Mouse (Mus musculus) limb, embryonic 15.5 days (tissue): Measurements from ENCODE around the gene Ldb2. TPM values are rescaled to one million over a fixed set of nuclear protein-coding genes. Genes with fewer than 3 reads are reported as not detected.

Source experiments
- ATAC-seq: fragments of 200-750 bp; cut with Nextera tagmentation; 2 replicates; pipeline ENCODE4 v1.8.0; 2017; ENCODE audit warnings: low read depth, moderate TSS enrichment; ENCODE audit not compliant: insufficient number of reproducible peaks, low FRiP score, low TSS enrichment
- H3K27ac ChIP-seq: fragments of 300-500 bp; sonication (generic); 2 replicates; pipeline ENCODE4 v1.5.1; 2015; ENCODE audit warnings: moderate library complexity, mild to moderate bottlenecking, inconsistent platforms
- H3K27me3 ChIP-seq: fragments of 300-500 bp; sonication (generic); 2 replicates; pipeline ENCODE4 v1.6.1; 2015; ENCODE audit warnings: inconsistent platforms
- H3K36me3 ChIP-seq: fragments of 300-500 bp; sonication (generic); 2 replicates; pipeline ENCODE4 v1.6.1; 2015; ENCODE audit warnings: inconsistent platforms
- H3K4me1 ChIP-seq: fragments of 300-500 bp; sonication (generic); 2 replicates; pipeline ENCODE4 v1.6.1; 2015; ENCODE audit warnings: inconsistent platforms
- H3K4me2 ChIP-seq: fragments of 300-500 bp; sonication (generic); 2 replicates; pipeline ENCODE4 v1.6.1; 2015; ENCODE audit warnings: mild to moderate bottlenecking, inconsistent platforms
- H3K4me3 ChIP-seq: fragments of 300-500 bp; sonication (generic); 2 replicates; pipeline ENCODE4 v1.5.1; 2015; ENCODE audit warnings: mild to moderate bottlenecking, inconsistent platforms
- H3K9ac ChIP-seq: fragments of 300-500 bp; sonication (generic); 2 replicates; pipeline ENCODE4 v1.6.1; 2015; ENCODE audit warnings: inconsistent platforms
- H3K9me3 ChIP-seq: fragments of 300-500 bp; sonication (generic); 2 replicates; pipeline ENCODE4 v1.6.1; 2016; ENCODE audit warnings: inconsistent platforms
- WGBS: fragments of 180-500 bp; shearing (Covaris S2); methylation state at CpG from one replicate; pipeline ENCODE4 v1.1.7; 2015; 5-methylcytosine and 5-hydroxymethylcytosine counted together
- polyA plus RNA-seq: library from polyadenylated mRNA; unstranded; fragments of >200 nt; fragmentation: Nextera tagmentation; extraction: Ambion mirVana; gene quantifications from 2 replicates; pipeline ENCODE4 v1.2.1, GENCODE M21; 2015

The Ldb2 gene
- polyA plus RNA-seq, 1 experiment from 2014 or later: 57.9 TPM

DNA sequence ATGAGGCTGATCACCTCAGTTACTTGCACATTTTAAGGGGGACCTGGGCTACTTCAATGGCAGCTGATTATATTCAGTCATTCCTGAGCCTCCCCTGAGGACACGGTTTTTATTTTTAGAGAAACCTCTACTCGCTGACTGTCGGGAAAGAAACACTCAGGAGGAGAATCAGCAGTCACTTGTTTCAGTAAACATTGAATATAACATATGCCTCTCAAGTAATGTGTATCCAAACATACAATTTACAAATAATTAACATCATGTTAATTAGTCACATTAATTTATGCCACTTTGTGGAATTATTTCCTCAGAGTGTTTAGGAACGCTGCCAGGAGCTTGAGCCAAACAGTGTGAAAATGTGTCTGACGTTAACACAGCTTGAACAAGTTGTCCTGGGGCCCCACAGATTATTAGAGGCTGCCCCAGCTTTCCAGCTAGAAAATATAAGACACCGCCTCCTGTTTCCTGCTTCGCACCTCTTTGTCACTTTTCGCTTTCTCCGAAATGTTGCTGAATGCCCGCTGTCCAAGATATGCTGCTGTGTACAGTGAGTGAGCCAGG, 219.5 kb downstream of the Ldb2 start:
- Histone ChIP-seq H3K4me1 (peaks cover 12% of the 10 kb centered on the region; the same call in 1 of the 2 replicates), H3K27ac (no peak overlapping the region), H3K4me2 (no peak overlapping the region), H3K9ac (no peak overlapping the region), H3K36me3 (no peaks in the 10 kb centered on the region), H3K9me3 (no peaks in the 10 kb centered on the region), H3K4me3 (no peak overlapping the region), H3K27me3 (no peaks in the 10 kb centered on the region)
- ATAC-seq: no peak
- WGBS: 35% methylated on average over 10 of the region's 10 CpGs

- Histone ChIP-seq H3K4me3 (no peak overlapping the region), H3K27me3 (no peaks in the 10 kb centered on the region), H3K27ac (no peak overlapping the region), H3K9me3 (no peaks in the 10 kb centered on the region), H3K36me3 (no peaks in the 10 kb centered on the region), H3K9ac (no peak overlapping the region), H3K4me2 (no peak overlapping the region), H3K4me1 (peaks cover 12% of the 10 kb centered on the region; the same call in 1 of the 2 replicates)
- 41% methylated on average over 2 of the region's 2 CpGs for WGBS
- no peak for ATAC-seq
These were observed 222.7 kb downstream of the Ldb2 start for GRCm38 (mm10) chr5:44576682-44577349.

- 83% methylated on average over 1 of the region's 1 CpGs for WGBS
- no peak for ATAC-seq
- no peaks in the 10 kb centered on the region for H3K36me3 ChIP-seq
- H3K4me1 ChIP-seq: peaks cover 4% of the 10 kb centered on the region; the same call in 1 of the 2 replicates
- H3K9ac ChIP-seq: no peak overlapping the region
- H3K27ac ChIP-seq: no peak overlapping the region
- H3K27me3 ChIP-seq: no peaks in the 10 kb centered on the region
- no peak overlapping the region for H3K4me3 ChIP-seq
- H3K9me3 ChIP-seq: no peaks in the 10 kb centered on the region
- H3K4me2 ChIP-seq: no peak overlapping the region
These were observed 224.8 kb downstream of the Ldb2 start for GRCm38 (mm10) chr5:44574681-44575080.

DNA sequence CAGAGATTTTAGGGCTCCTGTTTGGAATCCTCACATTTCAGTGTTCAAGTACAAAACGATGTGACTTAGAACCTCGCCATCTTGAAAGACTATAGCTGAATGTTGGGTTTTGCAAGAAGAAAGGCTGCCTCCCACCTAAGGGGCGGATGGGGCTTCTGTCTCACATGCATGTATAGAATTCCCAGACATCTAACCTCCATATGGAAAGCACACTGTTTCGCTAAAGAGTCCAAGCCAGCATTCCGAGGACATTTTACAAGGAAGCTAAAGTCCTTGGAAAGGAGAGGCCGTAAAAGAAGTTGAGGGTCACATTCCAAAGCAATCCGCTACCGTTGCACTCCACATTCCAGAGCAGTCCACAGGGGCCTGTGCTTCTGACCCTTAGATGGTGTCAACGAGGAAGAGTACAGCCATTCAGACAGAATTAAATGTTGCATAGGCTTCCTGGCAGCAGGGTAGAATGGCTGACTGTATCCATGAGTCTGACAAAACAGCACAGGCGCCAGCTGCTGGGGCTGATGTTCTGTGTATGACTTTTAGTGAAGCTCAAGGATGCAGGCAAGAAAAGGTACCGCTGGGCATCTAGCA, 245.6 kb downstream of the Ldb2 start:
- ATAC-seq: no peak
- H3K9me3 ChIP-seq: no peaks in the 10 kb centered on the region
- peaks cover 7% of the 10 kb centered on the region for H3K4me1 ChIP-seq
- H3K4me2 ChIP-seq: no peak overlapping the region
- no peaks in the 10 kb centered on the region for H3K27me3 ChIP-seq
- H3K4me3 ChIP-seq: no peak overlapping the region
- H3K9ac ChIP-seq: no peak overlapping the region
- 47% methylated on average over 11 of the region's 11 CpGs for WGBS
- H3K36me3 ChIP-seq: no peaks in the 10 kb centered on the region
- H3K27ac ChIP-seq: peak overlapping the region; percentile 40; the same call in 1 of the 2 replicates

DNA sequence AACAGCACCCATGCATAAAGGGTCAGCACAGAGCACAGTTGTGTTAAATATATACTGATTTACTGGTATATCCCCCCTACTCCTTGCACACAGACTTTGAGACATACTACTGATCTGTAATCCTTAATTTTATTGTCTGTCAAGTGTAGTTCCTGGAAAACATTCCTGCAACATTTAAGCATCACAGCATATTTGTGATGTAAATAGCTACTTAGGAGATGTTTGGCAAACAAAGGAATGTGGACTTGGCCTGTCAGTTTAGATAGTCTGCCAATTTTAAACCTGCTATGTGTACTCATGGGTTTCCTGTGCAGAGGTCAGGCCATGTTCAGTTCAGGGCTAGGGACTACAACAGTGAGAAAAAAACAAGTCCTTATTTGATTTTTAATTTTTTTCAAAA, 246.3 kb downstream of the Ldb2 start:
- ATAC-seq: no peak
- H3K4me1 ChIP-seq: peaks cover 7% of the 10 kb centered on the region
- no peak overlapping the region for H3K4me3 ChIP-seq
- H3K9ac ChIP-seq: no peak overlapping the region
- no peak overlapping the region for H3K4me2 ChIP-seq
- H3K27ac ChIP-seq: no peak overlapping the region
- no peaks in the 10 kb centered on the region for H3K36me3 ChIP-seq
- no peaks in the 10 kb centered on the region for H3K27me3 ChIP-seq
- no peaks in the 10 kb centered on the region for H3K9me3 ChIP-seq

- H3K27me3 ChIP-seq: no peaks in the 10 kb centered on the region
- no peaks in the 10 kb centered on the region for H3K9me3 ChIP-seq
- H3K4me1 ChIP-seq: peaks cover 7% of the 10 kb centered on the region
- 55% methylated on average over 8 of the region's 8 CpGs for WGBS
- H3K4me2 ChIP-seq: peak overlapping the region; percentile 2; the same call in 1 of the 2 replicates
- no peaks in the 10 kb centered on the region for H3K36me3 ChIP-seq
- no peak overlapping the region for H3K9ac ChIP-seq
- H3K27ac ChIP-seq: peak overlapping the region; percentile 14; the same call in 1 of the 2 replicates
- ATAC-seq: no peak
- no peak overlapping the region for H3K4me3 ChIP-seq
These were observed 247.4 kb downstream of the Ldb2 start for GRCm38 (mm10) chr5:44552121-44552520.

- Histone ChIP-seq H3K9me3 (no peaks in the 10 kb centered on the region), H3K27me3 (no peaks in the 10 kb centered on the region), H3K27ac (no peak overlapping the region), H3K4me1 (peaks cover 3% of the 10 kb centered on the region), H3K36me3 (no peaks in the 10 kb centered on the region), H3K4me2 (no peak overlapping the region), H3K9ac (no peak overlapping the region), H3K4me3 (no peak overlapping the region)
- 81% methylated on average over 11 of the region's 11 CpGs for WGBS
- ATAC-seq: no peak
These were observed 251.0 kb downstream of the Ldb2 start for GRCm38 (mm10) chr5:44548468-44548867.

DNA sequence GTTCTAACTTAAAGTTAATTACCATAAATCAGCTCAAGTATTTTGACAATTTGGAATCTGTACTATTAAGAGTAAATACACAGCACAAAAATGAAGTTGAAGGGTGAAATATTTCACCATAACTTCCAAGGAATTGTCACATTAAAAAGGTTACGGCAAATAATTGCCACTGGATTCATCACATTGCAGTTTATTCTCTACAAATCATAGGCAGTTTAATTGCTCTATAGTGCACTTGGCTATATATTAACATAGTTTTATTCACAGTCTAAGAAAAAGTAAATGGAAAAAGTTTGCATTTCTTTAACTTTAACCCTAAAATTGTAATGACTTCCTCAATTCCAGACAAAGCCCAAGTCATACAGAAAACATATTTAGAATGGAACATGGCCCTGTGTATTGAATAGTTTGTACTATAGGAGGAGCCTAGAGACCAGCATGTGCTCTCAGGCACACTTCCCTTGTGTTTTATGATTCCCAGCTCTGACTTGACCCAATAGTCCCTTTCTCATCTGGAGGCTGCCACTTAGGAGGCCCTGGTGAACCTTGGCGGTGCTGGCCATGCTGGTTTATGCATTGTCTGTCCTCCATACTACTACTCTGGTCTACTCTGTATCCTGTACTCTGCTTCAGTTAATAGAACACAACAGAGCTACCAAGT, 255.9 kb downstream of the Ldb2 start:
- H3K27ac ChIP-seq: no peak overlapping the region
- H3K4me2 ChIP-seq: no peak overlapping the region
- no peaks in the 10 kb centered on the region for H3K36me3 ChIP-seq
- H3K9me3 ChIP-seq: no peaks in the 10 kb centered on the region
- ATAC-seq: no peak
- WGBS: 73% methylated on average over 2 of the region's 2 CpGs
- no peaks in the 10 kb centered on the region for H3K4me1 ChIP-seq
- H3K27me3 ChIP-seq: no peaks in the 10 kb centered on the region
- H3K4me3 ChIP-seq: no peak overlapping the region
- H3K9ac ChIP-seq: no peak overlapping the region

DNA sequence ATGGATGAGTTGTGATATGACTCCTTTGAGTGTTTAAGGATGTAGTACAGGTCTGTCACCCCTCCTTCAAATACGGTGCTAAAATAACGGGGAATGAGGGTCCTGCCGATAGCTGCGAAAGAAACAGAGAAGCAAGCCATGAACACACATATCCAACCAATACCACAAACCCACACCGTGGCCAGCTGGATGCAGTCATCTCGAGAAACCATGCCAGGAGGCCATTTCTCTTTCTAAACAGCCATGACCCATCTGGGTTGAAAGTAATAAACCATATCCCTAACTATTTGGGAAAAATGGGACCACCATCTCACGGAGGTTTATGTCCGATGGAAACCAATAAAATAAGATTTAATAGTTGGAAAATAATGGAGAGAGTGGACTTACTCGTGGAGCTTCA, 257.7 kb downstream of the Ldb2 start:
- Histone ChIP-seq H3K27ac (no peak overlapping the region), H3K27me3 (no peaks in the 10 kb centered on the region), H3K4me1 (no peaks in the 10 kb centered on the region), H3K9ac (no peak overlapping the region), H3K9me3 (no peaks in the 10 kb centered on the region), H3K4me3 (no peak overlapping the region), H3K4me2 (no peak overlapping the region), H3K36me3 (no peaks in the 10 kb centered on the region)
- WGBS: 69% methylated on average over 9 of the region's 9 CpGs
- no peak for ATAC-seq

DNA sequence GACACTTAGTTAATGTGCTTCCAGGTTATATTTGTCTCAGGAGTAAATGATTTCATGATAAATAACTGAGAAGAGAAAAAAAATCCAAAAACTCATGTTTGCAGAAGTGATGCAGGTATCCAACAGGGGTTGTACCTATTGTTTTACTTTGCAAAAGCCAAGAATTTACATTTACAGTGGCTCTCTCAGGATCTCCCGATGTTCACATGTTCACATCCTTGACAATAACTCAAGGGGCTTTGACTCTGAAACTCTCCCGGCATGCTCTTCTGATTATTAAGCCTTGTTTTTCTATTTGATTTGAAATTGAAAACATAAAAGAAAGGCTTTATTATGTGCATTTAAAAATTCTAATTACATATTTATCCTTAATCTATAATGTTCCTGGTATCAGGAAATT, 260.8 kb downstream of the Ldb2 start:
- Histone ChIP-seq H3K9ac (no peak overlapping the region), H3K27ac (no peak overlapping the region), H3K4me3 (no peak overlapping the region), H3K9me3 (no peaks in the 10 kb centered on the region), H3K4me1 (no peaks in the 10 kb centered on the region), H3K4me2 (no peak overlapping the region), H3K27me3 (no peaks in the 10 kb centered on the region), H3K36me3 (0 out of 2 replicates have a peak, but pooled peaks cover 5% of the 10 kb centered on the region)
- 66% methylated on average over 2 of the region's 2 CpGs for WGBS
- ATAC-seq: no peak

- Histone ChIP-seq H3K9ac (no peak overlapping the region), H3K4me3 (no peak overlapping the region), H3K9me3 (no peaks in the 10 kb centered on the region), H3K4me1 (no peaks in the 10 kb centered on the region), H3K27me3 (no peaks in the 10 kb centered on the region), H3K36me3 (0 out of 2 replicates have a peak, but pooled peaks cover 5% of the 10 kb centered on the region), H3K4me2 (no peak overlapping the region), H3K27ac (no peak overlapping the region)
- ATAC-seq: no peak
- 13% methylated on average over 5 of the region's 5 CpGs for WGBS
These were observed 261.5 kb downstream of the Ldb2 start for GRCm38 (mm10) chr5:44538000-44538395.
